Mouse (Mus musculus) CD4-positive helper T cell, adult 2 months (primary cell): ENCODE data around the gene Jph2.

ENCODE experiments used
- DNase-seq: peaks from one replicate; pipeline ENCODE4 v3.0.0-alpha.2; 2012; ENCODE audit warnings: low read depth, missing footprints, low spot score

Gene Jph2

DNA sequence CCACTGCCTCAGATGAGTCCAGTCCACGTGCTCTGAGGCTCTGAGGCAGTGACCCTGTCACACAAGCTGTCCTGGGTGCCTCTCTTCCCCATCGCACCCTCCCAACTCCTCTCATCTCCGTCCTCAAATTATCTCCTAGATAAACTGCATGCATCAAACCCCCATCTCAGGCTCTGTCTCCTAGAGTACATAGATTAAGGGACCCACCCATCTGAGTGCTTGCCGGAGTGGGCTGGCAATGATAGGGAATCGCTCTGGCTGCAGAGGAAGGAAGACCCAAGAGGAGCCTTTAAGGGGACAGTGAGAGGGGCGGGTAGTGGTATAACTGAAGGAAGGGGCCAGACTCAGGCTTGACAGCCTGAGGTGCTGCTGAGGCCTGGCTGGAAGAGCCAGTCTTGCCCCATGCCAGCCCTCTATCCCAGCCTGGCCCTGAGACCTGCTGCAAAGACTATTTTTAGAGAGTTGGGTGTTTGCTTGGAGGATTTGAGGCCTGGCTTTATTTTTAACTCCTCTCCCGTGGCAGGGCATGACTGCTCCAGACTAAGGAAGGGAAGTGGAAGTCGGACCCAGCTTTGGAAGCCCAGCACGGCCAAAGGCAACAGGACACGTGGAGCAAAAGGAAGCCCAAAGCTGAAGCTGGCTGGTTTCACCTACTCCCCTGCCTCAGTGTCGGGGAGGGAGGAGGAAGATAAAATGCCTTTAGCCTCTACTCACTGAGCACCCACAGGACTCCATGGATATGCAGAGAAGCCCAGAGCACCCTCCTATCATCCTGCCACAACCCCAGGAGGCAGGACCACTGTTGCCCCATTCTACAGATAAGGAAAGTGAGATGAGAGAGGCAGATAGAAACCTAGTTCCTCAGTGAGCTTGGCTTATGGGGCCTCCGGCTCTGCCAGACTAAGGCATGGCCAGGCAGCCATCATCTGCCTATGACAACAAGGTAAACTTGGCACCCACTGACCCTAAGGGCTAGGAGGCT lies 34.6 kb downstream of the Jph2 start:
- DNase-seq: no peak

DNA sequence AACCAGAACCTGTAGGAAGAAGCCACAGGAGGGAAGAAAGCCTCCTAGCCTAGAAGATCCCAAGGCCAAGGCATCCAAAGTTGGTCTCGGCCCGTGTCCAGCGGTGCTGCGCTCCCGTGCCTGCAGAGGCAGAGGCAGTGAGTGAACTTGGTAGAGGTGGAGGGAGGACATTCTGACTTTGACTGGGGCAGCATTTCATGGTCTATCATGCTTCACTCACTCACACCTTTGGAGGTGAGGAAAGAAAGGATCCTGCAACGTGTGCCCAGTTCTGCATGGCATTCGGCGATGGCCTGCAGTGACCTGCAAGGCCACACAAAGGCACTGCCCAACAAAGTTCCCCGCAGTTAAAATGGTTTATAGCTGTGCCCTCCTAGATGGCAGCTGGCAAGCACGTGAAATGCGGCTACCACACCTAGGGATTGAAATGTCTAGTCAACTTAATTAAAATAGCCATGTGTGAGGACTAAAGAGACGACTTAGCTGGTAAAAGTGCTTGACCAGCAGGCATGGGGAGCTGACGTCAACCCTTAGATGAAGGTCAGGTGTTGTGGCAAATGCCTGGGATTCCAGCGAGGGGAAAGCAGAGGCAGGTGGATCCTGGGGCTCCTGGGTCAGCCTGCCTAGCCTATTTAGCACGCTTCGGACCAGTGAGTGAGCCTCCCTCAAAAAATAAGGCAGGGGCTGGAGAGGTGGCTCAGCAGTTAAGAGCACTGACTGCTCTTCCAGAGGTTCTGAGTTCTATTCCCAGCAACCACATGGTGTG lies 36.8 kb downstream of the Jph2 start:
- DNase-seq: no peak

DNA sequence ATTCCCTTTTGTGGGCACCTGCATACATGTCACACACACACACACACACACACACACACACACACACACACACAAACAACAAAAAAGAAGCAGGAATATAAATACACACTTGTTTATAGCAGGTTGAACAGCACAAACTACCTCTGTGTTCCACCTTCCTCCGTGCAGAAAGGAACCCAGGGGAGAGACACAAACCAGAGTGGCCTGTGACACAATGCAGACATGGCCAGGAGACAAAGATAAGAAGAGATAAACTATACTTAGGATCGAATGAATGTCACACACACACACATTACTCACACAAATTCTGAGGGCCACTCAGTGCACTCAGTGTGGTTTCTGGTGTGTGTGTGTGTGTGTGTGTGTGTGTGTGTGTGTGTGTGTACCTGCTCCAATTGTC lies 38.5 kb downstream of the Jph2 start:
- no peak for DNase-seq

GRCm38 (mm10) chr2:163358662-163359061 lies 39.1 kb downstream of the Jph2 start:
- DNase-seq: no peak

DNA sequence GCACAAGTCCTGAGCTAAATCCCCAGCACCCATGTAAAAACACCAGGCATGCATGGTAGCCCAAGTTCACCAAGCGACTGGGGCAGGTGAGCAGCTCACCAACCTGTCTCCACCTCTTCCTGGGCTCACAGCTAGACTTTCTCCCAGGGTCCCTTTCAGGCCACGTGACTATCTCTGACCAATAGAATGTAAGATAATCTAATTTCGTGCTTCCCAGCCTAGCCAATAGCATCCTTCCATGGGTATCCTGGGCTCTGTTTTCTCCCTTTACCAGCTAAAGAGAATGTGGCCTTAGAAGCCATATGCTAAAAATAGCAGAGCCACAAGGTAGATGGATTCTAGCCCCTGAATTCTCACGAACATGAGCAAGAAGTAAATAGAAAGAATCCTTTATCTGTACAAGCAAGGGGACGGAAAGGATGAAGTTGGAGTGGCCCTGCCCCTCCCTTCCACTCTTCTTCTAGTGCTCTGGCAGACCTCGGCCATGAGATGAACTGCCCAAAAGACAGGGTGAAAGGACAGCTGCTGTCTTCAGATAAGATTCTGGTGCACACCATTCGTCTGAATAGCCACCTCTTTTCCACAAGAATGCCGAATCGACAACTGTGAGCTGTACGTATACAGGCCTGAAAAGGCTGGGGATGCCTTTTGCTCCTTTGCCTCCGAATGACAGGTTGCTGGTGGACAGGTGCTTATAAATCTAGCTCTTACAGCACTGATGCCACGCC lies 41.5 kb downstream of the Jph2 start:
- no peak for DNase-seq

DNA sequence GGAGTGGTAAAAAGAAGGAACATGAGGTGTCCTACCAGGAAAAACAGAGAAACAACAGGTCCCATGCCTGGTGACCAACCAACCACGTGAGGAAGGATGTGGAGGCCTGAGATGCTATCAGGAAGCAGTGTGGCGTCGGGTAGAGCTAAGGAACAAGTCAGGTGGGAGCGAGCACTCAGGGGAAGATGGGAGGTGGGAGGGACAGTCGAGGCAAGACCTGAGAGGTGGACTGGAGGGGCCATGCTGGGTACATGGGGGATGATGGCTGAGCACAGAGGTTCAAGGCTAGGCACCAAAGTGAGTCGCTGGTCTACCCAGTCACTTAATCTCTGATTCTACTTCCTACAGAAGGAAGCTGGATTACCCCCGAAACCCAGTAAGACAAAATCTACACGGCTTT lies 42.1 kb downstream of the Jph2 start:
- DNase-seq: no peak

GRCm38 (mm10) chr2:163353731-163354130 lies 44.1 kb downstream of the Jph2 start:
- no peak for DNase-seq

DNA sequence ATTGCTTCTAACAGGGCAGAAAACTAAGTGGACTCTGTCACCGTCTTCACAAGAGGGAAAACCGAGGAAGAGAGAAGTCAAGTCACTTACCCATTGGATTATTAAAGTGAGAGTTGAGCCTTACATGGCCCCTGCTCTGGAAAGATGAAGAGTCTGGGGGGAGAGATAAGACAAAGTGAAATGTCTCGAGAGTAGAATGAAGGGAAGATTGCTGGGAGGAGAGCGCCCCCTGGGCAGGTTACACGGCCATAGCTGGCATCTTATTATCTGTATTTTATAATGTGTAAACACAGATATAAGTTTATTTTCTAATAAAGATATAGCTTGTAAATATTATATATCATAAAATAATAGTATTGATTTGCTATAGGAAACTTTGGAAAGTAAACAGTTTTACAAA lies 47.4 kb downstream of the Jph2 start:
- no peak for DNase-seq

- no peak for DNase-seq
Measured at GRCm38 (mm10) chr2:163349411-163349810, 48.4 kb downstream of the Jph2 start.

GRCm38 (mm10) chr2:163348677-163349076 lies 49.1 kb downstream of the Jph2 start:
- DNase-seq: no peak

- DNase-seq: no peak
Measured at GRCm38 (mm10) chr2:163347517-163348184, 50.1 kb downstream of the Jph2 start.

DNA sequence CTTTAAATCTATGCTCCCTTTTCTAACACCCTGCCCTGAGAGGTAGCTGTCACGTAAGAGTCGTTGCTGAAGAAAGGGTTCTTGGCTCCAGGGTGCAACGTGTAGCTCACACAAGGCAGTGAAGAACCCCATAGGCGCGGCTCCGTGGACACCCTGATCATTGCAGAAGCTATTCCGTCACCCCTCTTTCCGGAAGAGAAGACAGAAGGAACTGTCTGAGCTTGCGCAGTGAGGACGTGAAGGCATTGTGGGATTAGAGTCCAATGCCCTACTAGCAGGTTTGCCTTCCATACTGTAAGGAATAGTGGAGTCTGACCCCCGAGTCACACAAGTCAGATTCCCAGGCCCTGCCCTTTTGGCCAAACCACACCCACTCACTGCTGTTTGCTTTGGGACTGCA lies 51.3 kb downstream of the Jph2 start:
- DNase-seq: no peak

DNA sequence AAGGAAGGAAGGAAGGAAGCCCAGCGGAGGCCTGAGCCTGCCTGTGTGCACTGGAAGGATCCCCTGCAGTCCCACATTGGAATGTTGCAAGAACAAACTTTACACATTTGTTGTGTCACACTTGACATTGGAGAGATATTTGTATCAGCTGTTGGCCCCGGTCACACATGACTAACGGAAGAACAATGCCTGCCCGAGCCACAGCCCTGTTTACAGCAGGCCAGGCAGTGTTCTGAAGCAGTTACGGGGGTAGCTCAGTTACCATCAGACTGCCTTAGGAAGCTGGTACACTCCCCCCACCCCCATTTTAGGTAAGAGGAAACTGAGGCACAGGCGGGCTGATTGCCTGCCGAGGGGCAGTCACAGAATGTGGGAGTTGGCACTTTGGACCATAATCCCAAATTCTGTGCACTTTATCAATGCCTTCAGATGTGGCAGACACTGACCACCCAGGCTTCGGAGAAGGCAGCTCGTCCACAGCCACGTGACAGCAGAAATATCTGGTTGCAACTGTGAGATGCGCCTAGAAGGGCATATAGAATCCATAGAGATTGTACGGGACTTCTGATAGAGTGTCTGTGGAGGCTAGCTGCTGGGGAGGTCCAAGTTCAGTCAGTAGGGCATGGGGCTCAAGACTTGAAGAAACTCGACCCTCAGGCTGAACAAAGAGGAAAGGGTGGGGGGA lies 52.7 kb downstream of the Jph2 start:
- no peak for DNase-seq

DNA sequence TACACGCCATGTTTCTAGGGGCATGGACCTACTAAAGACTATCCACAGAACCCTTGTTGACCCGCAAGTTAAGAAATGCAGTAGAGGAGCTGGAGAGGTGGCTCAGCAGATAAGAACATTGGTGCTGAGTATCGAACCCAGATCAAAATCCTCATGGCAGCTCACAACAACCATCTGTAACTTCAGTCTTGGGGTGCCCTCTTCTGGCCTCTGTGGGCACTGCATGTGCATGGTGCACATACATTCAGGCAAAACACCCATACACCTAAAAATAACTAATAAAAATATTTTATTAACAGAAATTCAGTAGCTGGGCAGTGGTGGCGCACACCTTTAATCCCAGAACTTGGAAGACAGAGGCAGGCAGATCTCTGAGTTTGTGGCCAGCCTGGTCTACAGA lies 54.1 kb downstream of the Jph2 start:
- DNase-seq: peak; percentile 37

DNA sequence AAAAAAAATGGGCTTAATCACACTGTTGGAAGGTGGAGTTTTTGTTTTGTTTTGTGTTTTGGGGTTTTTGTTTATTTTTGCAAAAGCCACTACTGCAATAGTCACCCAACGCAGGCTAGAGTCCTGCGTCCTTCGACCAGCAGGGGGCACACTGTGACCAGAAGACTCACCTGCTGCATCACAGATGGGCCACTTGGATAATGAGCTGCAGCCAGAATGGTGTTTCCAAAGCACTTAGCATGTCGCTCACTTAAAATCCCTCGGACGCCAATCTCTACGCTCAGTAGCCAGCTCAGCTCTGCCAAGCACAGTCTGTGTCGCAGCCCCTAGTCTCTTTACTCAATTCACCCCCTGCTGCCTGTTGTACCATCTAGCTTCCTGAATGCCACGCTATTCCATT lies 57.5 kb downstream of the Jph2 start:
- DNase-seq: peak; percentile 40

- no peak for DNase-seq
Measured at GRCm38 (mm10) chr2:163332368-163333055, 65.3 kb downstream of the Jph2 start.

GRCm38 (mm10) chr2:163331423-163331822 lies 66.4 kb downstream of the Jph2 start:
- DNase-seq: no peak

GRCm38 (mm10) chr2:163330742-163331141 lies 67.1 kb downstream of the Jph2 start:
- DNase-seq: peak; percentile 67

DNA sequence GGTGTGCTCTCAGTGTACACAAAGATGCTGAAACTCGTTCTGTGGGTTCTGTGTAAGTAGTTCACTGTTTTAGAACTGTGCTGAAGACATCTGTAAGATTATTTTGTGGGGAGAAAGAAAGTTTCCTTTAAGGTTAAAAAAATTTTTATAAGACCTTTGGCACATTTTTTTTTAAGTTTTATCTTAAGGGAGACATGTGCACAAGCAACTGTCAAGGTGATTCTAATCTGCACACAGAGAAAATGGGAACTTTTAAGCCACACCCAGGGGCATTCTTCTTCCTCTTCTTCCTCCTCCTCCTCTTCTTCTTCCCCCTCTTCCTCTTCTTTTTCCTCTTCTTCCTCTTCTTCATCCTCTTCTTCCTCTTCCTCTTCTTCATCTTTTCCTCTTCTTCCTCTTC lies 74.6 kb downstream of the Jph2 start:
- DNase-seq: no peak

- DNase-seq: no peak
Measured at GRCm38 (mm10) chr2:163318777-163319176, 79.0 kb downstream of the Jph2 start.
